Mouse (Mus musculus) intestine, postnatal 0 days (tissue): ENCODE measurements around the gene Zfp639. TPM values are rescaled to one million over a fixed set of nuclear protein-coding genes. Genes with fewer than 3 reads are reported as not detected.

Source experiments
- ATAC-seq: fragments of 200-750 bp; cut with Nextera tagmentation; 2 replicates; pipeline ENCODE4 v1.8.0; 2017; ENCODE audit warnings: mild to moderate bottlenecking, moderate TSS enrichment, moderate library complexity
- H3K27ac ChIP-seq: fragments of 300-500 bp; sonication (generic); 2 replicates; pipeline ENCODE4 v1.5.1; 2014; ENCODE audit warnings: mild to moderate bottlenecking, low read depth, low read length, moderate library complexity
- H3K27me3 ChIP-seq: fragments of 300-500 bp; sonication (generic); replicated peaks from 2 replicates; pipeline ENCODE4 v1.6.1; 2014; ENCODE audit warnings: low read length, mixed read lengths; ENCODE audit not compliant: control insufficient read depth, insufficient read depth
- H3K36me3 ChIP-seq: fragments of 300-500 bp; sonication (generic); 2 replicates; pipeline ENCODE4 v1.6.1; 2014; ENCODE audit warnings: mild to moderate bottlenecking, moderate library complexity; ENCODE audit not compliant: control insufficient read depth, insufficient read depth
- H3K4me1 ChIP-seq: fragments of 300-500 bp; sonication (generic); replicated peaks from 2 replicates; pipeline ENCODE4 v1.6.1; 2014; ENCODE audit warnings: antibody characterized with exemption, low read length, mixed read lengths; ENCODE audit not compliant: control insufficient read depth, insufficient read depth
- H3K4me2 ChIP-seq: fragments of 300-500 bp; sonication (generic); replicated peaks from 2 replicates; pipeline ENCODE4 v1.6.1; 2014; ENCODE audit warnings: low read depth, mild to moderate bottlenecking, moderate library complexity
- H3K4me3 ChIP-seq: fragments of 300-500 bp; sonication (generic); 2 replicates; pipeline ENCODE4 v1.5.1; 2014; ENCODE audit warnings: low read depth, low read length
- H3K9ac ChIP-seq: fragments of 300-500 bp; sonication (generic); 2 replicates; pipeline ENCODE4 v1.6.1; 2014; ENCODE audit warnings: mild to moderate bottlenecking, low read depth, low read length
- H3K9me3 ChIP-seq: fragments of 300-500 bp; sonication (generic); 2 replicates; pipeline ENCODE4 v1.6.1; 2016; ENCODE audit warnings: mixed run types; ENCODE audit not compliant: control insufficient read depth
- CTCF ChIP-seq: sonication (generic); IDR thresholded peaks from 2 replicates; pipeline ENCODE4 v1.5.1; 2016; ENCODE audit warnings: low read depth, mild to moderate bottlenecking, control low read depth, antibody characterized with exemption, moderate library complexity
- WGBS: fragments of 180-500 bp; shearing (Covaris S2); extraction: QIAGEN DNeasy Blood & Tissue Kit; methylation state at CpG from one replicate; pipeline ENCODE4 v1.1.7; 2014; 5-methylcytosine and 5-hydroxymethylcytosine counted together
- polyA plus RNA-seq: library from polyadenylated mRNA; unstranded; fragments of >200 nt; fragmentation: Nextera tagmentation; extraction: Ambion mirVana; gene quantifications from 2 replicates; pipeline ENCODE4 v1.2.1, GENCODE M21; 2015

Zfp639 gene
- polyA plus RNA-seq, result 18.8 and 19.1 TPM in 2 replicates

DNA sequence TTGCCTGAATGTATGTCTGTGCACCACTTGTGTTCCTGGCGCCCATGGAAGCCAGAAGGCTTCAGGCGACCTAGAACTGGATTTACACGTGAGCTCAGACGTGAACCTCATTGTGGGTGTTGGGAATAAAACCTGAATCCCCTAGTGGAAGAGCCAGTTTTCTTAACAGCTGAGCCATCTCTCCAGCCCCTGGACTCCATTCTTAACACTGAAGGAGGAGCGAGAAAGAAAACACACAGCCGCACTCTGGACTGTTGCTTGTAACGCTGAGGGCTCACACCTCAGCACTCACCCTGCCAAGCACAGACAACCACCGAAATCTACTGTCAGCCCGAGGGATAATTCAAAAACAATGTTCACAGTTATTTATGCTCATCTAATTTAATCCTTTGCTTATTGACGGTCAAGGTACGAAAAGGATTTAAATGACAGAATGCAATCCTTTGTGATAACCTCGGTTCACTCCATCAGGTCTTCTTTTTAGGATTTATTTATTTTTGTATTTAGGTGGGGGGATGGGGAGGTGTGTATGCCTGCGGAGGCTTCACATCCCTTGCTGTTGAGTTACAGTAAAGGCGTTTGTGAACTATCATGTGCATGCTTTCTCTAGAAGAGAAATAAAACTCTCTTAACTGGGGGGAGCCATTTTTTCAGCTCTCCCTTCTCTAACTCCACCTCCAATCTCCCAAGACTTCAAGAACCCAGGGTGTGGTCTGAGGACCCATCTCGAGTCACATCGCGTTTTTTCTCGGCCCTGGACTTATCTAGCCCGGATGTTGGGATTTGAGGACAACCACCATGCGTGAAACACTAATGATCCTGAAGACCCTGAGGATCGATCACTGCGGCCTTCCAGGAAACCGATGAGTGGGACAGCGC is at the start of gene Zfp639:
Zfp639 (plus strand) TSS at position 764 of the 879 bp plus-strand sequence.
- Histone ChIP-seq H3K4me3 (peak within 1 kb of the TSS; percentile 86), H3K9ac (peak within 1 kb of the TSS; percentile 95), H3K9me3 (no peaks in the 10 kb centered on the region), H3K36me3 (no peaks in the 10 kb centered on the region), H3K4me1 (0 out of 2 replicates have a peak, but pooled peaks cover 4% of the 10 kb centered on the region), H3K4me2 (peak within 1 kb of the TSS; percentile 81), H3K27ac (peak within 1 kb of the TSS; percentile 94), H3K27me3 (no peaks in the 10 kb centered on the region)
- WGBS, result 8% methylated on average over 24 of the region's 24 CpGs
- ATAC-seq, result no peak; the same call in none of the 2 replicates
- TF ChIP-seq CTCF, result no peak

DNA sequence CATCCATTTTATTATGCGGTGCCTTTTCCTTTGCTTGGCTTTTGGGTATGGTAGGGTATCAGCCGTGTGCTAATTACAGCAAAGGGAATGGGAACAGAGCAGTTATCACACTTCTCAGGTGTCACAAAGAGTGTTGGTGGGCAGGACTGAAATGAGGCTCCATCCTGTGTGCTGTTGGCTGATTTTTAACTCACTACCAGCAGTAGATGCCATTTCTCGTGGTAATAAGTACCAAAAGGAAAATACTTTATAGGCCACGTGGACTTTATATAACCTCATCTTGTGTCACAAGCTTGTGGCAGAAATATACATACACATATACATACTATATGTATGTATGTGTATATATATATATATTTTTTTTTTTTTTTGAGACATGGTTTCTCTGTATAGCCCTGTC is 42.7 kb upstream of the Zfp639 start:
- Histone ChIP-seq H3K4me2 (no peak overlapping the region), H3K9me3 (no peaks in the 10 kb centered on the region), H3K9ac (no peak overlapping the region), H3K4me1 (no peaks in the 10 kb centered on the region), H3K27ac (no peak overlapping the region), H3K36me3 (peaks cover 17% of the 10 kb centered on the region), H3K27me3 (no peaks in the 10 kb centered on the region), H3K4me3 (no peak overlapping the region)
- WGBS, result 94% methylated on average over 4 of the region's 4 CpGs
- ATAC-seq, result no peak
- no peak for TF ChIP-seq CTCF

DNA sequence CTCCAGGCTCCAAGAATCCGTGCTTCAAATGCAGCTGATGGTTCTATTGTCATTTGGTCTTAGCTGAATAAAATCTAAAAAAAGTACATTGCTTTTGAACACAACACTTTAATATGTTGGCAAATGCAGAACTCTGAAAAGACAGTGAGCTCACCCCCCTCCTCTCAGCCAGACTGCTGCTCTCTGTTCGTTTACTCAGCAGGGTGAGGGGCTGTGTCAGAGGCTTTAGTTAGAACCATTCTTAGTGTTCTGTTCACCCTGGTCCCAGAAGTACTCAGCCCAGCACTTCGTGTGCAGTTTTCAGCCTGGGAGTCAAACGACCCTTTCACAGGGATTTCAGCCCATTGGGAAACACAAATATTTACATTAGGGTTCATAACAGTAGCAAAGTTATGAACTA is 41.6 kb upstream of the Zfp639 start:
- WGBS, result 38% methylated on average over 4 of the region's 4 CpGs
- H3K4me3 ChIP-seq, result no peak overlapping the region
- H3K4me1 ChIP-seq, result no peaks in the 10 kb centered on the region
- H3K27ac ChIP-seq, result no peak overlapping the region
- TF ChIP-seq CTCF, result no peak
- H3K4me2 ChIP-seq, result no peak overlapping the region
- H3K9ac ChIP-seq, result no peak overlapping the region
- no peaks in the 10 kb centered on the region for H3K9me3 ChIP-seq
- no peak for ATAC-seq
- peaks cover 6% of the 10 kb centered on the region; the same call in 1 of the 2 replicates for H3K36me3 ChIP-seq
- no peaks in the 10 kb centered on the region for H3K27me3 ChIP-seq

DNA sequence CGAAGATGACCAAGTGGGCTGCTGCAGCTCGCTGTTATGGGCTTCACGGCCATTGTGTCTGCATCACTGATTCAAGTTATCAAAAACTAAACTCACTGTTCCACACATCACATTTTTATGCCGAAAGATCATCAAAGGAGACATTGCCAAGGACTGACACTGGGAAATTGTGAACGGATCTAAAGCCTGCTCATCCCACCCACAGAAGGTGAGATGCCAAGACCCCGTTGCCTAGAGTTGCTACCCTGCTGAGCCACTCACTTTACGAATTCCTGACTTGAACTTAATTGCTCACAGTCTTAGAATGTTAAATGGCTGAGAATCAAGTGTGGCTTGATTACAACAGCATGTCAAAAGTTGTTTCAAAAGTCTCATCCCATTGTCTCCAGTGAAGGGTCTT is 39.6 kb upstream of the Zfp639 start:
- ATAC-seq, result no peak
- WGBS, result 76% methylated on average over 7 of the region's 7 CpGs
- H3K4me1 ChIP-seq, result no peaks in the 10 kb centered on the region

DNA sequence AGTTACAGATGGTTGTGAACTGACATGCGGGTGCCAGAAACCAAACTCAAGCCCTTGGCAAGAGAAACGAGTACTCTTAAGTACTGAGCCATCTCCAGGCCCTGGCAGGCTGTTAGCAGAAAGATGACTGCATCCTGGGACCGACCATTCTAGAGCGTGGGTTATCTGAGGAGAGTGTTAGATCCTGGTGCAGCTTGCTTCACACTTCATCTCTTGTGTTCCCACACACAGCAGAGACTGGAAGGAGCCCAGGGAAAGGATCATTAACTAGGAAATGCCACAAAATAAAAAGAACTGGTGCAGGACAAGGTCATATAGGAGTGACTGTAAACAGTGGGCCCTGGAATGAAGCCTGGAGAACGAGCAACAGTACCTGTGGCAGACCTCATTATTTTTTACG is 39.0 kb upstream of the Zfp639 start:
- no peaks in the 10 kb centered on the region for H3K4me1 ChIP-seq
- H3K27ac ChIP-seq, result no peak overlapping the region
- no peak overlapping the region for H3K4me3 ChIP-seq
- WGBS, result 41% methylated on average over 6 of the region's 6 CpGs
- no peaks in the 10 kb centered on the region for H3K27me3 ChIP-seq
- no peak overlapping the region for H3K9ac ChIP-seq
- no peak for TF ChIP-seq CTCF
- H3K4me2 ChIP-seq, result no peak overlapping the region
- ATAC-seq, result no peak
- H3K36me3 ChIP-seq, result no peaks in the 10 kb centered on the region
- no peaks in the 10 kb centered on the region for H3K9me3 ChIP-seq

More for the DNA sequence above, 39.6 kb upstream of the Zfp639 start:
- Histone ChIP-seq H3K4me2 (no peak overlapping the region), H3K36me3 (no peaks in the 10 kb centered on the region), H3K27me3 (no peaks in the 10 kb centered on the region), H3K4me3 (no peak overlapping the region), H3K27ac (no peak overlapping the region), H3K9me3 (no peaks in the 10 kb centered on the region), H3K9ac (no peak overlapping the region)
- no peak for TF ChIP-seq CTCF

DNA sequence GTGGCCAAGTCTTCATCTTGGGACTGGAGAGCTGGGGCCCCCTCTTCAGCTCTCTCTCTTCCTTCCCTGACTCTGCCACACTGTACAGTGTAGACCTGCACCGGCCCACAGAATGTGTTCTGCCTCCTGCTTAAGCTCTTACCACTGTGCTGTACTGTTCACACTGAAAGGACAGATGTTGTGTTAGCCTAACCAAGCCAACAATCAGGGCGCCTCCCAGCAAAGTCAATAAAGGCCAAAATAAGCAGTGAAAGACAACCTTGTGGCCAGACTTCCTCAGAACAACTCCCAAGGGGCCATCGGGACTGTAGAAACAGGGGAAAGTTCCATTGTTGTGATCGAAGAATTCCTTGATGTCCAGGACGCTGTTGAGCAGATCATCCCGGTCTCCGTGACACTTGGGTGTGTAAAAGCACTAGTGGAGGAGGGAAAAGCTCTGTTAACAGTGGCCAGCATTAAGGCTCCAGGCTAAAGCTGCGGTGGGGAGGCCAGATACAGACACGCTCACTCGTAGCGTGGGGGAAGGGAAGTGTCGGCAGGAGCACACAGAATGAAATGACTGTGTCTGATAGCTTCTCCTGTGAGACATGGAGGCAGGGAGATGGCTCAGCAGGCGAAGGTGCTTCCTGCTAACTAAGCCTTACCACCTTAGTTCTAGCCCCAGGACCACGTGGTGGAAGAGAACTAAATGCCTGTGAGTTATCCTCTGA is 37.7 kb upstream of the Zfp639 start:
- H3K27me3 ChIP-seq, result no peaks in the 10 kb centered on the region
- 57% methylated on average over 14 of the region's 14 CpGs for WGBS
- no peak for TF ChIP-seq CTCF
- no peaks in the 10 kb centered on the region for H3K36me3 ChIP-seq
- H3K4me2 ChIP-seq, result no peak overlapping the region
- no peaks in the 10 kb centered on the region for H3K4me1 ChIP-seq
- no peak overlapping the region for H3K9ac ChIP-seq
- no peak for ATAC-seq
- no peak overlapping the region for H3K27ac ChIP-seq
- H3K4me3 ChIP-seq, result no peak overlapping the region
- no peaks in the 10 kb centered on the region for H3K9me3 ChIP-seq
